Mouse (Mus musculus) heart, postnatal 0 days (tissue): ENCODE measurements around the gene Fcamr.

Experiments
- CTCF ChIP-seq: IDR thresholded peaks from 2 replicates; pipeline ENCODE4 v1.5.1; 2016; ENCODE audit warnings: antibody characterized with exemption, control low read depth, low read depth
- EP300 ChIP-seq: IDR thresholded peaks from 2 replicates; pipeline ENCODE4 v1.6.1; 2016; ENCODE audit warnings: antibody characterized with exemption, low read depth

DNA sequence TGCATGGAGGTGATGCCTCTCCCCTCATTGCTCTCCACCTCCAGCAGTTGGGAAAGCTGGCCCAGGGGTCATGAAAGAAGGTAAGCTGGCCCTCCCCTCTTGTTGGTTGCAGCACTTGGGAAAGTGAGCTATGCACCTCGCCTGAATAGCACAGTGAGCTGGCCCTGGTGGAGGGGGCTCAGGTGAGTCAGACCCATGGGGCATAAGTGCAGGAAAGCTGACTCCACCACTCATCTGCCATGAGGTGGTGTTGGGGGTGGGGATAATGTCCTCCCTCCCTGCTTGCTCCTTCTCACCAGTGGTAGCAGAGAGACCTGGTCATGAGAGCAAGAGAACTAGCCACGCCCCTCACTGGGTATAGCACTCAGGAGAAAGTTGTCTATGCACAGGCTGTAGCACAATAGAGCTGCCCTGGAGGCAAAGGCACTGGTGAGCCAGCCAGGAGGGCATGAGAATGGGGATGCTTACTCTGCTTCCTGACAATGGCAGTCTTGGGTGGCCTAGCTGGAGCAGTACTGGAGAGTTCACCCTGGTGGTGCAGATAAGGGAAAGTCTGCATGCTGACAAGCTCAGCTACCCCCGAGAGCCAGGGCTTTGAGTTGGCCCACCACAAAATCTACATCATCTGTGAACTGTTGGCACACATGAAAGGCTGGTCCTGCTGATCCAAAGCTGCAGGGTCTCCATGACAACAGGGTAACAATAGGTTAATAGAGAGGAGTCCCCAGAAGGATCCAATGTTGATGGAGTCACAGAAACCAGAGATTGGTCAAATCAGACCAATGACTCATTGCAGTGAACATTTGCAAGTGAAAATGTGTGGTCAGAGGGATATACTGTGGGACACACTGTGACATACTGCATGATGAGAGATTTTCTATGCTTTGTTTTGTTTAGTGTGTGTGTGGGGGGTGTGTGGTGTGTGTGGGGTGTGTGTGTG is 10.9 kb upstream of the Fcamr start:
- TF ChIP-seq EP300 (no peak), CTCF (no peak)
